Mouse (Mus musculus) embryonic facial prominence, embryonic 12.5 days (tissue): ENCODE results near the gene Rsbn1l. TPM values are rescaled to one million over a fixed set of nuclear protein-coding genes. Genes with fewer than 3 reads are reported as not detected.

Experiments
- ATAC-seq: fragments of 200-750 bp; cut with Nextera tagmentation; 2 replicates; pipeline ENCODE4 v1.8.0; 2017; ENCODE audit not compliant: insufficient number of reproducible peaks, insufficient read depth, low FRiP score, low TSS enrichment
- H3K27ac ChIP-seq: fragments of 300-500 bp; sonication (generic); 2 replicates; pipeline ENCODE4 v1.5.1; 2016; ENCODE audit warnings: mild to moderate bottlenecking
- H3K27me3 ChIP-seq: fragments of 300-500 bp; sonication (generic); 2 replicates; pipeline ENCODE4 v1.6.1; 2016; ENCODE audit warnings: mild to moderate bottlenecking, moderate library complexity
- H3K36me3 ChIP-seq: fragments of 300-500 bp; sonication (generic); 2 replicates; pipeline ENCODE4 v1.6.1; 2016; ENCODE audit warnings: mild to moderate bottlenecking
- H3K4me1 ChIP-seq: fragments of 300-500 bp; sonication (generic); 2 replicates; pipeline ENCODE4 v1.6.1; 2016
- H3K4me2 ChIP-seq: fragments of 300-500 bp; sonication (generic); replicated peaks from 2 replicates; pipeline ENCODE4 v1.6.1; 2016; ENCODE audit warnings: mild to moderate bottlenecking, moderate library complexity
- H3K4me3 ChIP-seq: fragments of 300-500 bp; sonication (generic); 2 replicates; pipeline ENCODE4 v1.5.1; 2016; ENCODE audit warnings: mild to moderate bottlenecking
- H3K9ac ChIP-seq: fragments of 300-500 bp; sonication (generic); 2 replicates; pipeline ENCODE4 v1.6.1; 2016; ENCODE audit warnings: mild to moderate bottlenecking, moderate library complexity
- H3K9me3 ChIP-seq: fragments of 300-500 bp; sonication (generic); 2 replicates; pipeline ENCODE4 v1.6.1; 2016; ENCODE audit warnings: mild to moderate bottlenecking, moderate library complexity
- WGBS: fragments of 180-500 bp; shearing (Covaris S2); methylation state at CpG from one replicate; pipeline ENCODE4 v1.1.7; 2016; 5-methylcytosine and 5-hydroxymethylcytosine counted together
- polyA plus RNA-seq: library from polyadenylated mRNA; unstranded; fragments of >200 nt; fragmentation: Nextera tagmentation; extraction: Ambion mirVana; gene quantifications from 2 replicates; pipeline ENCODE4 v1.2.1, GENCODE M21; 2016

The Rsbn1l gene
- polyA plus RNA-seq, 1 experiment from 2014 or later, result 6.1 TPM

- no peak overlapping the region for H3K27ac ChIP-seq
- ATAC-seq, result no peak
- no peak overlapping the region for H3K4me2 ChIP-seq
- WGBS, result 66% methylated on average over 9 of the region's 9 CpGs
- H3K9ac ChIP-seq, result no peak overlapping the region
- 0 out of 2 replicates have a peak, but pooled peaks cover 3% of the 10 kb centered on the region for H3K4me1 ChIP-seq
- H3K4me3 ChIP-seq, result no peak overlapping the region
- no peaks in the 10 kb centered on the region for H3K36me3 ChIP-seq
- no peaks in the 10 kb centered on the region for H3K27me3 ChIP-seq
- H3K9me3 ChIP-seq, result no peaks in the 10 kb centered on the region
These were observed 12.3 kb upstream of the Rsbn1l start for GRCm38 (mm10) chr5:20968493-20968892.

- Histone ChIP-seq H3K4me1 (0 out of 2 replicates have a peak, but pooled peaks cover 3% of the 10 kb centered on the region), H3K4me3 (no peak overlapping the region), H3K4me2 (no peak overlapping the region), H3K27ac (no peak overlapping the region), H3K36me3 (no peaks in the 10 kb centered on the region), H3K9me3 (no peaks in the 10 kb centered on the region), H3K9ac (no peak overlapping the region), H3K27me3 (no peaks in the 10 kb centered on the region)
- 43% methylated on average over 4 of the region's 4 CpGs for WGBS
- 0 out of 2 replicates have a peak, but pooled peaks have one; percentile 50 for ATAC-seq
These were observed 11.7 kb upstream of the Rsbn1l start for GRCm38 (mm10) chr5:20967942-20968341.

- 83% methylated on average over 6 of the region's 6 CpGs for WGBS
- Histone ChIP-seq H3K4me1 (0 out of 2 replicates have a peak, but pooled peaks cover 3% of the 10 kb centered on the region), H3K9ac (no peak overlapping the region), H3K4me2 (no peak overlapping the region), H3K36me3 (no peaks in the 10 kb centered on the region), H3K4me3 (no peak overlapping the region), H3K27me3 (no peaks in the 10 kb centered on the region), H3K27ac (no peak overlapping the region), H3K9me3 (no peaks in the 10 kb centered on the region)
- no peak for ATAC-seq
These were observed 8.2 kb upstream of the Rsbn1l start for GRCm38 (mm10) chr5:20964446-20964845.

GRCm38 (mm10) chr5:20963295-20963694, 7.1 kb upstream of the Rsbn1l start:
- H3K27me3 ChIP-seq, result no peaks in the 10 kb centered on the region
- H3K36me3 ChIP-seq, result no peaks in the 10 kb centered on the region
- 0 out of 2 replicates have a peak, but pooled peaks cover 3% of the 10 kb centered on the region for H3K4me1 ChIP-seq
- no peak overlapping the region for H3K4me2 ChIP-seq
- no peaks in the 10 kb centered on the region for H3K9me3 ChIP-seq
- no peak for ATAC-seq
- WGBS, result 91% methylated on average over 9 of the region's 9 CpGs
- no peak overlapping the region for H3K9ac ChIP-seq
- no peak overlapping the region for H3K27ac ChIP-seq
- no peak overlapping the region for H3K4me3 ChIP-seq

- WGBS, result 91% methylated on average over 2 of the region's 2 CpGs
- Histone ChIP-seq H3K36me3 (peaks cover 10% of the 10 kb centered on the region), H3K9me3 (peaks cover 7% of the 10 kb centered on the region; the same call in 1 of the 2 replicates), H3K9ac (no peak overlapping the region), H3K27ac (no peak overlapping the region), H3K4me3 (no peak overlapping the region), H3K4me2 (no peak overlapping the region), H3K27me3 (no peaks in the 10 kb centered on the region), H3K4me1 (no peaks in the 10 kb centered on the region)
- no peak for ATAC-seq
These were observed 4.7 kb upstream of the Rsbn1l start for GRCm38 (mm10) chr5:20960927-20961326.

- Histone ChIP-seq H3K9ac (no peak overlapping the region), H3K4me2 (no peak overlapping the region), H3K4me3 (no peak overlapping the region), H3K9me3 (peaks cover 7% of the 10 kb centered on the region; the same call in 1 of the 2 replicates), H3K36me3 (peaks cover 10% of the 10 kb centered on the region), H3K27me3 (no peaks in the 10 kb centered on the region), H3K27ac (no peak overlapping the region), H3K4me1 (0 out of 2 replicates have a peak, but pooled peaks cover 3% of the 10 kb centered on the region)
- ATAC-seq, result no peak
- 66% methylated on average over 13 of the region's 13 CpGs for WGBS
These were observed 923 bp downstream of the Rsbn1l start for GRCm38 (mm10) chr5:20955114-20955835.

- H3K9me3 ChIP-seq, result peaks cover 7% of the 10 kb centered on the region; the same call in 1 of the 2 replicates
- H3K4me1 ChIP-seq, result peaks cover 8% of the 10 kb centered on the region
- H3K9ac ChIP-seq, result no peak overlapping the region; the same call in 1 of the 2 replicates
- no peaks in the 10 kb centered on the region for H3K27me3 ChIP-seq
- no peak overlapping the region for H3K27ac ChIP-seq
- no peak for ATAC-seq
- peak overlapping the region; percentile 51 for H3K4me2 ChIP-seq
- 21% methylated on average over 9 of the region's 9 CpGs for WGBS
- H3K36me3 ChIP-seq, result peaks cover 10% of the 10 kb centered on the region
- H3K4me3 ChIP-seq, result peak overlapping the region; percentile 93
These were observed 3.8 kb downstream of the Rsbn1l start for GRCm38 (mm10) chr5:20952337-20952925.

GRCm38 (mm10) chr5:20951666-20952281, 4.4 kb downstream of the Rsbn1l start:
- Histone ChIP-seq H3K4me1 (peaks cover 8% of the 10 kb centered on the region), H3K4me2 (peak overlapping the region; percentile 51), H3K27me3 (no peaks in the 10 kb centered on the region), H3K9ac (peak overlapping the region; percentile 95), H3K36me3 (peaks cover 7% of the 10 kb centered on the region), H3K27ac (peak overlapping the region; percentile 99), H3K9me3 (peaks cover 4% of the 10 kb centered on the region; the same call in 1 of the 2 replicates), H3K4me3 (peak overlapping the region; percentile 93)
- WGBS, result under 1% methylated on average over 51 of the region's 51 CpGs
- peak; percentile 97 for ATAC-seq

- Histone ChIP-seq H3K9ac (peak overlapping the region; percentile 95), H3K4me3 (peak overlapping the region; percentile 93), H3K4me1 (peaks cover 8% of the 10 kb centered on the region), H3K27ac (peak overlapping the region; percentile 99), H3K36me3 (no peaks in the 10 kb centered on the region), H3K4me2 (peak overlapping the region; percentile 74), H3K27me3 (no peaks in the 10 kb centered on the region), H3K9me3 (no peaks in the 10 kb centered on the region)
- peak; percentile 84 for ATAC-seq
- WGBS, result under 1% methylated on average over 76 of the region's 88 CpGs
These were observed 5.1 kb downstream of the Rsbn1l start for GRCm38 (mm10) chr5:20950855-20951650.

GRCm38 (mm10) chr5:20950516-20950854, 5.7 kb downstream of the Rsbn1l start:
- H3K36me3 ChIP-seq, result no peaks in the 10 kb centered on the region
- H3K4me1 ChIP-seq, result peaks cover 9% of the 10 kb centered on the region
- no peaks in the 10 kb centered on the region for H3K27me3 ChIP-seq
- H3K4me3 ChIP-seq, result peak overlapping the region; percentile 93
- peak overlapping the region; percentile 74 for H3K4me2 ChIP-seq
- H3K9me3 ChIP-seq, result no peaks in the 10 kb centered on the region
- WGBS, result under 1% methylated on average over 9 of the region's 9 CpGs
- H3K27ac ChIP-seq, result peak overlapping the region; percentile 99; the same call in 1 of the 2 replicates
- H3K9ac ChIP-seq, result peak overlapping the region; percentile 95
- ATAC-seq, result no peak

GRCm38 (mm10) chr5:20950093-20950492, 6.1 kb downstream of the Rsbn1l start:
- H3K4me2 ChIP-seq, result peak overlapping the region; percentile 74
- peak overlapping the region; percentile 93 for H3K4me3 ChIP-seq
- no peaks in the 10 kb centered on the region for H3K9me3 ChIP-seq
- no peaks in the 10 kb centered on the region for H3K36me3 ChIP-seq
- H3K9ac ChIP-seq, result peak overlapping the region; percentile 95
- no peak overlapping the region for H3K27ac ChIP-seq
- WGBS, result 15% methylated on average over 5 of the region's 5 CpGs
- H3K27me3 ChIP-seq, result no peaks in the 10 kb centered on the region
- H3K4me1 ChIP-seq, result peaks cover 13% of the 10 kb centered on the region
- no peak for ATAC-seq
